ENCODE assay signal across 12 mouse cellular contexts in genomic region chr3:87981214-87981760, GRCm38 (mm10). TPM values are rescaled to one million over a fixed set of nuclear protein-coding genes. Genes with fewer than 3 reads are reported as not detected.
DNase-seq lines count a peak whose midpoint lies in the region; ATAC-seq and TF ChIP-seq lines count a peak whose summit lies in the region.
"Had no signal": no experiment of that assay in that cellular context is flagged by ENCODE, and none has a peak within 500 bp of the region (broad histone marks: within the 10 kb centered on the region; RNA-seq: fewer than 3 reads in every experiment).

No protein-coding gene starts in this region.

- H3K4me3 ChIP-seq in forebrain, embryonic 11.5 days (ENCODE audit: low read depth, low read length): no peak overlapping the region
- H3K4me3 ChIP-seq in forebrain, postnatal 0 days (ENCODE audit: low read depth, low read length): no peak overlapping the region
- no peak overlapping the region for H3K4me3 ChIP-seq in kidney, embryonic 14.5 days (ENCODE audit: low read length)
- no peak overlapping the region for H3K4me3 ChIP-seq in embryonic facial prominence, embryonic 10.5 days
- no peak overlapping the region for H3K4me3 ChIP-seq in limb, embryonic 15.5 days

- H3K36me3 ChIP-seq in forebrain, embryonic 11.5 days (ENCODE audit: control insufficient read depth, insufficient read depth, low read length): peaks cover 12% of the 10 kb centered on the region
- H3K36me3 ChIP-seq in forebrain, postnatal 0 days (ENCODE audit: insufficient read depth): no peaks in the 10 kb centered on the region
- H3K36me3 ChIP-seq in kidney, embryonic 14.5 days (ENCODE audit: control insufficient read depth, insufficient read depth, low read length): peaks cover 3% of the 10 kb centered on the region; the same call in 1 of the 2 replicates
- peaks cover 36% of the 10 kb centered on the region for H3K36me3 ChIP-seq in embryonic facial prominence, embryonic 10.5 days (replicated peaks)
- no peaks in the 10 kb centered on the region for H3K36me3 ChIP-seq in limb, embryonic 15.5 days

- no peaks in the 10 kb centered on the region for H3K9me3 ChIP-seq in forebrain, embryonic 11.5 days (ENCODE audit: control insufficient read depth, low read length)
- H3K9me3 ChIP-seq in forebrain, postnatal 0 days (ENCODE audit: low read length): no peaks in the 10 kb centered on the region
- no peaks in the 10 kb centered on the region for H3K9me3 ChIP-seq in kidney, embryonic 14.5 days (ENCODE audit: control insufficient read depth, low read length)
- no peaks in the 10 kb centered on the region for H3K9me3 ChIP-seq in embryonic facial prominence, embryonic 10.5 days
- no peaks in the 10 kb centered on the region for H3K9me3 ChIP-seq in limb, embryonic 15.5 days

- H3K4me2 ChIP-seq in forebrain, embryonic 11.5 days (ENCODE audit: low read depth, low read length, severe bottlenecking): no peak overlapping the region
- no peak overlapping the region for H3K4me2 ChIP-seq in forebrain, postnatal 0 days (ENCODE audit: low read depth)
- no peak overlapping the region for H3K4me2 ChIP-seq in kidney, embryonic 14.5 days (replicated peaks; ENCODE audit: low read depth, low read length)
- no peak overlapping the region for H3K4me2 ChIP-seq in limb, embryonic 15.5 days

- peaks cover 47% of the 10 kb centered on the region for H3K4me1 ChIP-seq in forebrain, embryonic 11.5 days (replicated peaks; ENCODE audit: control insufficient read depth, insufficient read depth, low read length)
- H3K4me1 ChIP-seq in forebrain, postnatal 0 days (ENCODE audit: insufficient read depth): peaks cover 7% of the 10 kb centered on the region; the same call in 1 of the 2 replicates
- peaks cover 76% of the 10 kb centered on the region for H3K4me1 ChIP-seq in kidney, embryonic 14.5 days (ENCODE audit: control insufficient read depth, insufficient read depth, low read length)
- H3K4me1 ChIP-seq in embryonic facial prominence, embryonic 10.5 days: peaks cover 83% of the 10 kb centered on the region
- peaks cover 44% of the 10 kb centered on the region for H3K4me1 ChIP-seq in limb, embryonic 15.5 days

- DNase-seq in forebrain, embryonic 11.5 days (ENCODE audit: low spot score): no peak
- DNase-seq in forebrain, postnatal 0 days: no peak
- DNase-seq in kidney, postnatal 14 days: no peak
- DNase-seq in embryonic facial prominence, embryonic 10.5 days (ENCODE audit: low spot score): no peak
- no peak for DNase-seq in left cerebral cortex, adult 18-20 months (ENCODE audit: low spot score in 2 of 2)
- no peak for DNase-seq in B cell, adult 2 months
- DNase-seq: layer of hippocampus, adult 9-11 months had no signal

- no peak for ATAC-seq in forebrain, embryonic 11.5 days (replicated peaks; ENCODE audit: low FRiP score)
- no peak for ATAC-seq in forebrain, postnatal 0 days
- no peak for ATAC-seq in kidney, embryonic 14.5 days (ENCODE audit: low FRiP score, low TSS enrichment)
- no peak for ATAC-seq in limb, embryonic 15.5 days (ENCODE audit: insufficient number of reproducible peaks, low FRiP score, low TSS enrichment, low read depth)

- TF ChIP-seq CTCF in forebrain, postnatal 0 days (IDR thresholded peaks at IDR 0.05; ENCODE audit: low read depth): no peak

- 88% methylated on average over 6 of the region's 6 CpGs for WGBS in forebrain, embryonic 11.5 days
- 80% methylated on average over 6 of the region's 6 CpGs for WGBS in forebrain, postnatal 0 days
- WGBS in kidney, embryonic 14.5 days: 79% methylated on average over 6 of the region's 6 CpGs
- 81% methylated on average over 6 of the region's 6 CpGs for WGBS in embryonic facial prominence, embryonic 10.5 days
- 82% methylated on average over 6 of the region's 6 CpGs for WGBS in limb, embryonic 15.5 days

- H3K27me3 ChIP-seq in forebrain, embryonic 11.5 days (ENCODE audit: control insufficient read depth, insufficient read depth, low read length): no peaks in the 10 kb centered on the region
- no peaks in the 10 kb centered on the region for H3K27me3 ChIP-seq in forebrain, postnatal 0 days (ENCODE audit: insufficient read depth, low read length)
- H3K27me3 ChIP-seq in kidney, embryonic 14.5 days (ENCODE audit: control insufficient read depth, insufficient read depth, low read length): no peaks in the 10 kb centered on the region
- H3K27me3 ChIP-seq in embryonic facial prominence, embryonic 10.5 days (replicated peaks; ENCODE audit: low read depth, poor library complexity, severe bottlenecking): peaks cover 13% of the 10 kb centered on the region
- H3K27me3 ChIP-seq in limb, embryonic 15.5 days: no peaks in the 10 kb centered on the region

- H3K27ac ChIP-seq in forebrain, embryonic 11.5 days (ENCODE audit: low read depth, low read length): peak overlapping the region; percentile 88
- no peak overlapping the region for H3K27ac ChIP-seq in forebrain, postnatal 0 days (ENCODE audit: low read depth, low read length)
- H3K27ac ChIP-seq in kidney, embryonic 14.5 days (ENCODE audit: low read depth, low read length): peak overlapping the region; percentile 95; the same call in 1 of the 2 replicates
- peak overlapping the region; percentile 87 for H3K27ac ChIP-seq in embryonic facial prominence, embryonic 10.5 days (replicated peaks)
- 0 out of 2 replicates have a peak overlapping the region, but pooled peaks have one; percentile 43 for H3K27ac ChIP-seq in limb, embryonic 15.5 days

- no peak overlapping the region for H3K9ac ChIP-seq in forebrain, embryonic 11.5 days (ENCODE audit: low read length)
- H3K9ac ChIP-seq in forebrain, postnatal 0 days: no peak overlapping the region
- no peak overlapping the region for H3K9ac ChIP-seq in kidney, embryonic 14.5 days (ENCODE audit: low read depth, low read length)
- H3K9ac ChIP-seq in limb, embryonic 15.5 days: no peak overlapping the region

RNA-seq across cellular contexts. Expression of gene Nes, which starts 10.4 kb away (rescaled TPM):
- polyA plus RNA-seq in forebrain, embryonic 11.5 days (2014; fragmentation: Nextera tagmentation; extraction: Ambion mirVana): 92.0 and 99.9 TPM in 2 replicates
- total RNA-seq in forebrain, postnatal 0 days (2014; rRNA removed): 32.4 and 39.2 TPM in 2 replicates
- 14.5 and 17.9 TPM in 2 replicates for polyA plus RNA-seq in forebrain, postnatal 0 days (2015; fragmentation: Nextera tagmentation; extraction: Ambion mirVana)
- polyA plus RNA-seq in kidney, embryonic 14.5 days (2014; fragmentation: Nextera tagmentation; extraction: Ambion mirVana): 14.8 and 26.1 TPM in 2 replicates
- 35.3 and 46.2 TPM in 2 replicates for polyA plus RNA-seq in embryonic facial prominence, embryonic 10.5 days (2016; fragmentation: Nextera tagmentation; extraction: Ambion mirVana)
- polyA plus RNA-seq in limb, embryonic 15.5 days (2015; fragmentation: Nextera tagmentation; extraction: Ambion mirVana): 26.6 and 37.2 TPM in 2 replicates
- 1 to 10 TPM; 4.6 to 9.5 TPM for total RNA-seq in left cerebral cortex, adult 18-20 months (2021)
- total RNA-seq: MEL had no signal

RNA-seq across cellular contexts. Expression of gene Bcan, which starts 18.7 kb away (rescaled TPM):
- 0.52 and 0.72 TPM in 2 replicates for polyA plus RNA-seq in forebrain, embryonic 11.5 days (2014; fragmentation: Nextera tagmentation; extraction: Ambion mirVana)
- total RNA-seq in forebrain, postnatal 0 days (2014; rRNA removed): 140 and 146 TPM in 2 replicates
- 99.1 and 133 TPM in 2 replicates for polyA plus RNA-seq in forebrain, postnatal 0 days (2015; fragmentation: Nextera tagmentation; extraction: Ambion mirVana)
- not detected in 2 replicates for polyA plus RNA-seq in kidney, embryonic 14.5 days (2014; fragmentation: Nextera tagmentation; extraction: Ambion mirVana)
- polyA plus RNA-seq in embryonic facial prominence, embryonic 10.5 days (2016; fragmentation: Nextera tagmentation; extraction: Ambion mirVana): 0.32 and 0.41 TPM in 2 replicates
- polyA plus RNA-seq in limb, embryonic 15.5 days (2015; fragmentation: Nextera tagmentation; extraction: Ambion mirVana): 0.72 and 1.1 TPM in 2 replicates
- total RNA-seq in left cerebral cortex, adult 18-20 months (2021): 100 to 1,000 TPM; 221 to 244 TPM
- total RNA-seq: hematopoietic stem cell, adult 5-6 weeks; liver, adult 2 months; MEL had no signal
- polyA plus RNA-seq: liver, adult 2 months had no signal

RNA-seq across cellular contexts. Expression of gene Crabp2, which starts 32.8 kb away (rescaled TPM):
- polyA plus RNA-seq in forebrain, embryonic 11.5 days (2014; fragmentation: Nextera tagmentation; extraction: Ambion mirVana): 409 and 417 TPM in 2 replicates
- 16.8 and 17.4 TPM in 2 replicates for total RNA-seq in forebrain, postnatal 0 days (2014; rRNA removed)
- polyA plus RNA-seq in forebrain, postnatal 0 days (2015; fragmentation: Nextera tagmentation; extraction: Ambion mirVana): 24.7 and 28.1 TPM in 2 replicates
- 113 and 169 TPM in 2 replicates for polyA plus RNA-seq in kidney, embryonic 14.5 days (2014; fragmentation: Nextera tagmentation; extraction: Ambion mirVana)
- polyA plus RNA-seq in embryonic facial prominence, embryonic 10.5 days (2016; fragmentation: Nextera tagmentation; extraction: Ambion mirVana): 686 and 800 TPM in 2 replicates
- polyA plus RNA-seq in limb, embryonic 15.5 days (2015; fragmentation: Nextera tagmentation; extraction: Ambion mirVana): 249 and 274 TPM in 2 replicates
- total RNA-seq in left cerebral cortex, adult 18-20 months (2021): 1 to 10 TPM; 7.9 to 8.4 TPM
- total RNA-seq: hematopoietic stem cell, adult 5-6 weeks; liver, adult 2 months had no signal
- polyA plus RNA-seq: liver, adult 2 months had no signal

RNA-seq across cellular contexts. Expression of gene Hapln2, which starts 46.1 kb away (rescaled TPM):
- 0.27 and 0.39 TPM in 2 replicates for polyA plus RNA-seq in forebrain, embryonic 11.5 days (2014; fragmentation: Nextera tagmentation; extraction: Ambion mirVana)
- total RNA-seq in forebrain, postnatal 0 days (2014; rRNA removed): 0.38 and 0.92 TPM in 2 replicates
- 0.31 and 0.69 TPM in 2 replicates for polyA plus RNA-seq in forebrain, postnatal 0 days (2015; fragmentation: Nextera tagmentation; extraction: Ambion mirVana)
- polyA plus RNA-seq in kidney, embryonic 14.5 days (2014; fragmentation: Nextera tagmentation; extraction: Ambion mirVana): not detected in 2 replicates
- polyA plus RNA-seq in embryonic facial prominence, embryonic 10.5 days (2016; fragmentation: Nextera tagmentation; extraction: Ambion mirVana): not detected in 2 replicates
- polyA plus RNA-seq in limb, embryonic 15.5 days (2015; fragmentation: Nextera tagmentation; extraction: Ambion mirVana): not detected in 2 replicates
- total RNA-seq in left cerebral cortex, adult 18-20 months (2021): 10 to 100 TPM; 22.6 to 24.1 TPM
- total RNA-seq: hematopoietic stem cell, adult 5-6 weeks; liver, adult 2 months; MEL had no signal
- polyA plus RNA-seq: liver, adult 2 months had no signal

RNA-seq across cellular contexts. Expression of gene Rrnad1, which starts 50.8 kb away (rescaled TPM):
- 22.2 and 23.2 TPM in 2 replicates for polyA plus RNA-seq in forebrain, embryonic 11.5 days (2014; fragmentation: Nextera tagmentation; extraction: Ambion mirVana)
- 19.3 and 31.8 TPM in 2 replicates for total RNA-seq in forebrain, postnatal 0 days (2014; rRNA removed)
- 10.9 and 15.6 TPM in 2 replicates for polyA plus RNA-seq in forebrain, postnatal 0 days (2015; fragmentation: Nextera tagmentation; extraction: Ambion mirVana)
- 19.3 and 21.6 TPM in 2 replicates for polyA plus RNA-seq in kidney, embryonic 14.5 days (2014; fragmentation: Nextera tagmentation; extraction: Ambion mirVana)
- 20.6 and 21.5 TPM in 2 replicates for polyA plus RNA-seq in embryonic facial prominence, embryonic 10.5 days (2016; fragmentation: Nextera tagmentation; extraction: Ambion mirVana)
- 18.4 and 18.5 TPM in 2 replicates for polyA plus RNA-seq in limb, embryonic 15.5 days (2015; fragmentation: Nextera tagmentation; extraction: Ambion mirVana)
- 10 to 100 TPM; 19.2 to 21.2 TPM for total RNA-seq in left cerebral cortex, adult 18-20 months (2021)

Comparison
In these comparisons a context has a peak if more than half of its experiments do, and no peak if none do; other contexts are left out.
1. RNA of gene Bcan, which starts 18.7 kb away (polyA plus RNA-seq): 99.1 to 133 TPM in forebrain, postnatal 0 days; 0.72 to 1.1 TPM in limb, embryonic 15.5 days, 0.52 to 0.72 TPM in forebrain, embryonic 11.5 days, 0.32 to 0.41 TPM in embryonic facial prominence, embryonic 10.5 days and not detected in kidney, embryonic 14.5 days; every median in the first group is over 10 times any median in the second.